ENCODE assay signal across 8 mouse cellular contexts in the genomic region with DNA sequence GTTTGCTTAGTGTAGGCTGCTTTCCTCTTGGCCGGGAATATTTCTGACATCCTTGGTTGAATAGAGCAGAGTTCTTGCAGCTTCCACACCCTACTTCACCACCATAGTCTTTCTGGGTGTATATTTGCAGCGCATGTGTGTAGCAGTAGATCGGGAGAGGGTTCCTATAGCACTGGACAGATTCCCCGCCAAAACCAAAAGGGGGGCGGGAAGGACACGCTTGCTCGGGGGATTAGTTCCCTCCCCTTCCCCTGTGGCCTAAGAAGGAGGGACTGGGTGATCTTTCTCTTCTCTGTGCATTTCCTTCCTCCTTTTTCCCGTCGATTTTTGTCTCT. TPM values are rescaled to one million over a fixed set of nuclear protein-coding genes. Genes with fewer than 3 reads are reported as not detected.
DNase-seq lines count a peak whose midpoint lies in the region; ATAC-seq lines count a peak whose summit lies in the region.

No protein-coding gene starts in this region.

- DNase-seq in kidney, postnatal 14 days = no peak
- no peak for DNase-seq in left cerebral cortex, adult 9 months (ENCODE audit: low spot score in 2 of 2)
- no peak for DNase-seq in kidney, adult 8-10 months
- DNase-seq in testis, postnatal 10 days (ENCODE audit: low spot score) = no peak

- 1% methylated on average over 9 of the region's 9 CpGs for WGBS in kidney, embryonic 16.5 days
- under 1% methylated on average over 9 of the region's 9 CpGs for WGBS in embryonic facial prominence, embryonic 15.5 days
- 2% methylated on average over 9 of the region's 9 CpGs for WGBS in limb, embryonic 12.5 days
- WGBS in neural tube, embryonic 12.5 days = under 1% methylated on average over 9 of the region's 9 CpGs

- no peak for ATAC-seq in kidney, embryonic 16.5 days (ENCODE audit: low FRiP score, low TSS enrichment)
- no peak for ATAC-seq in embryonic facial prominence, embryonic 15.5 days (ENCODE audit: insufficient number of reproducible peaks, low FRiP score, low TSS enrichment, low read depth)
- no peak for ATAC-seq in limb, embryonic 12.5 days (ENCODE audit: insufficient number of reproducible peaks, insufficient read depth, low FRiP score, low TSS enrichment, low read depth)
- no peak for ATAC-seq in neural tube, embryonic 12.5 days (ENCODE audit: low FRiP score, low read depth)

- peak overlapping the region; percentile 62 for H3K9ac ChIP-seq in kidney, embryonic 16.5 days (replicated peaks; ENCODE audit: low read length)
- H3K9ac ChIP-seq in embryonic facial prominence, embryonic 15.5 days = no peak overlapping the region
- no peak overlapping the region for H3K9ac ChIP-seq in limb, embryonic 12.5 days (replicated peaks)
- no peak overlapping the region; the same call in 1 of the 2 replicates for H3K9ac ChIP-seq in neural tube, embryonic 12.5 days

- H3K36me3 ChIP-seq in kidney, embryonic 16.5 days (ENCODE audit: insufficient read depth, low read length) = no peaks in the 10 kb centered on the region
- H3K36me3 ChIP-seq in embryonic facial prominence, embryonic 15.5 days = no peaks in the 10 kb centered on the region
- no peaks in the 10 kb centered on the region for H3K36me3 ChIP-seq in limb, embryonic 12.5 days
- no peaks in the 10 kb centered on the region for H3K36me3 ChIP-seq in neural tube, embryonic 12.5 days

- H3K4me2 ChIP-seq in kidney, embryonic 16.5 days (replicated peaks; ENCODE audit: low read depth, low read length) = peak overlapping the region; percentile 99
- H3K4me2 ChIP-seq in embryonic facial prominence, embryonic 15.5 days (replicated peaks) = peak overlapping the region; percentile 96
- H3K4me2 ChIP-seq in limb, embryonic 12.5 days = peak overlapping the region; percentile 94
- peak overlapping the region; percentile 95 for H3K4me2 ChIP-seq in neural tube, embryonic 12.5 days (replicated peaks)

- H3K4me3 ChIP-seq in kidney, embryonic 16.5 days (ENCODE audit: low read length) = peak overlapping the region; percentile 57
- peak overlapping the region; percentile 49 for H3K4me3 ChIP-seq in embryonic facial prominence, embryonic 15.5 days (replicated peaks)
- peak overlapping the region; percentile 56 for H3K4me3 ChIP-seq in limb, embryonic 12.5 days (replicated peaks)
- H3K4me3 ChIP-seq in neural tube, embryonic 12.5 days = peak overlapping the region; percentile 48

- H3K27ac ChIP-seq in kidney, embryonic 16.5 days (ENCODE audit: low read length) = no peak overlapping the region
- H3K27ac ChIP-seq in embryonic facial prominence, embryonic 15.5 days (replicated peaks) = no peak overlapping the region
- no peak overlapping the region for H3K27ac ChIP-seq in limb, embryonic 12.5 days
- H3K27ac ChIP-seq in neural tube, embryonic 12.5 days = no peak overlapping the region

- peaks cover 84% of the 10 kb centered on the region for H3K27me3 ChIP-seq in kidney, embryonic 16.5 days (ENCODE audit: insufficient read depth, low read length)
- peaks cover 94% of the 10 kb centered on the region for H3K27me3 ChIP-seq in embryonic facial prominence, embryonic 15.5 days
- H3K27me3 ChIP-seq in limb, embryonic 12.5 days = peaks cover 97% of the 10 kb centered on the region
- peaks cover 89% of the 10 kb centered on the region for H3K27me3 ChIP-seq in neural tube, embryonic 12.5 days (replicated peaks)

- H3K9me3 ChIP-seq in kidney, embryonic 16.5 days (ENCODE audit: low read length) = no peaks in the 10 kb centered on the region
- H3K9me3 ChIP-seq in embryonic facial prominence, embryonic 15.5 days (replicated peaks) = no peaks in the 10 kb centered on the region
- no peaks in the 10 kb centered on the region for H3K9me3 ChIP-seq in limb, embryonic 12.5 days
- H3K9me3 ChIP-seq in neural tube, embryonic 12.5 days = no peaks in the 10 kb centered on the region

- H3K4me1 ChIP-seq in kidney, embryonic 16.5 days (ENCODE audit: insufficient read depth, low read length) = peaks cover 16% of the 10 kb centered on the region
- H3K4me1 ChIP-seq in embryonic facial prominence, embryonic 15.5 days = peaks cover 19% of the 10 kb centered on the region
- H3K4me1 ChIP-seq in limb, embryonic 12.5 days (replicated peaks) = peaks cover 14% of the 10 kb centered on the region
- H3K4me1 ChIP-seq in neural tube, embryonic 12.5 days = peaks cover 13% of the 10 kb centered on the region

RNA-seq across cellular contexts. Expression of a gene that starts 6.3 kb away (rescaled TPM):
- 1.2 and 1.3 TPM in 2 replicates for polyA plus RNA-seq in kidney, embryonic 16.5 days (2015; fragmentation: Nextera tagmentation; extraction: Ambion mirVana)
- 0.71 and 1.00 TPM in 2 replicates for polyA plus RNA-seq in embryonic facial prominence, embryonic 15.5 days (2015; fragmentation: Nextera tagmentation; extraction: Ambion mirVana)
- 1.4 and 1.9 TPM in 2 replicates for polyA plus RNA-seq in limb, embryonic 12.5 days (2016; fragmentation: Nextera tagmentation; extraction: Ambion mirVana)
- polyA plus RNA-seq in neural tube, embryonic 12.5 days (2016; fragmentation: Nextera tagmentation; extraction: Ambion mirVana) = 3.0 and 3.3 TPM in 2 replicates

RNA-seq across cellular contexts. Expression of a gene that starts 26.0 kb away (rescaled TPM):
- polyA plus RNA-seq in kidney, embryonic 16.5 days (2015; fragmentation: Nextera tagmentation; extraction: Ambion mirVana) = 292 and 326 TPM in 2 replicates
- 59.3 and 69.2 TPM in 2 replicates for polyA plus RNA-seq in embryonic facial prominence, embryonic 15.5 days (2015; fragmentation: Nextera tagmentation; extraction: Ambion mirVana)
- polyA plus RNA-seq in limb, embryonic 12.5 days (2016; fragmentation: Nextera tagmentation; extraction: Ambion mirVana) = 9.3 and 11.2 TPM in 2 replicates
- polyA plus RNA-seq in neural tube, embryonic 12.5 days (2016; fragmentation: Nextera tagmentation; extraction: Ambion mirVana) = 8.0 and 9.5 TPM in 2 replicates
